Mouse (Mus musculus) heart, postnatal 0 days (tissue): Measurements from ENCODE around the gene Tmem120a.

Experiments
- CTCF ChIP-seq: IDR thresholded peaks from 2 replicates; pipeline ENCODE4 v1.5.1; 2016; ENCODE audit warnings: antibody characterized with exemption, control low read depth, low read depth
- EP300 ChIP-seq: IDR thresholded peaks from 2 replicates; pipeline ENCODE4 v1.6.1; 2016; ENCODE audit warnings: antibody characterized with exemption, low read depth

GRCm38 (mm10) chr5:135697711-135698111, 46.5 kb downstream of the Tmem120a start:
- TF ChIP-seq CTCF (no peak), EP300 (no peak)
